Mouse (Mus musculus) heart, embryonic 16.5 days (tissue): ENCODE measurements around the gene Ntsr2. TPM values are rescaled to one million over a fixed set of nuclear protein-coding genes. Genes with fewer than 3 reads are reported as not detected.
"Not testable (repeated sequence)": the region's sequence is repeated elsewhere in the genome, so short reads cannot be mapped to it uniquely, and the experiment has no call there.

Experiments
- ATAC-seq: fragments of 200-750 bp; cut with Nextera tagmentation; replicated peaks from 2 replicates; pipeline ENCODE4 v1.8.0; 2017; ENCODE audit warnings: moderate number of reproducible peaks; ENCODE audit not compliant: insufficient read depth, low FRiP score; ENCODE audit errors: extremely low read depth
- H3K27ac ChIP-seq: fragments of 300-500 bp; sonication (generic); 2 replicates; pipeline ENCODE4 v1.5.1; 2014; ENCODE audit warnings: mild to moderate bottlenecking, low read length, control low read depth, moderate library complexity
- H3K27me3 ChIP-seq: fragments of 300-500 bp; sonication (generic); 2 replicates; pipeline ENCODE4 v1.6.1; 2014; ENCODE audit warnings: low read length, mixed read lengths; ENCODE audit not compliant: control insufficient read depth, insufficient read depth
- H3K36me3 ChIP-seq: fragments of 300-500 bp; sonication (generic); 2 replicates; pipeline ENCODE4 v1.6.1; 2014; ENCODE audit not compliant: control insufficient read depth, insufficient read depth
- H3K4me1 ChIP-seq: fragments of 300-500 bp; sonication (generic); 2 replicates; pipeline ENCODE4 v1.6.1; 2014; ENCODE audit warnings: low read length, mixed read lengths; ENCODE audit not compliant: control insufficient read depth, insufficient read depth
- H3K4me2 ChIP-seq: fragments of 300-500 bp; sonication (generic); 2 replicates; pipeline ENCODE4 v1.6.1; 2014; ENCODE audit warnings: low read depth, mild to moderate bottlenecking, control low read depth, low read length
- H3K4me3 ChIP-seq: fragments of 300-500 bp; sonication (generic); 2 replicates; pipeline ENCODE4 v1.5.1; 2014; ENCODE audit warnings: mild to moderate bottlenecking, control low read depth, low read length
- H3K9ac ChIP-seq: fragments of 300-500 bp; sonication (generic); 2 replicates; pipeline ENCODE4 v1.6.1; 2014; ENCODE audit warnings: low read length, control low read depth
- H3K9me3 ChIP-seq: fragments of 300-500 bp; sonication (generic); replicated peaks from 2 replicates; pipeline ENCODE4 v1.6.1; 2016; ENCODE audit warnings: low read length; ENCODE audit not compliant: control insufficient read depth
- WGBS: fragments of 180-500 bp; shearing (Covaris S2); extraction: QIAGEN DNeasy Blood & Tissue Kit; methylation state at CpG from one replicate; pipeline ENCODE4 v1.1.7; 2014; 5-methylcytosine and 5-hydroxymethylcytosine counted together
- polyA plus RNA-seq: library from polyadenylated mRNA; unstranded; fragments of >200 nt; fragmentation: Nextera tagmentation; extraction: Ambion mirVana; gene quantifications from 2 replicates; pipeline ENCODE4 v1.2.1, GENCODE M21; 2015

Gene Ntsr2
- polyA plus RNA-seq, 1 experiment from 2014 or later, result 0.12 TPM

DNA sequence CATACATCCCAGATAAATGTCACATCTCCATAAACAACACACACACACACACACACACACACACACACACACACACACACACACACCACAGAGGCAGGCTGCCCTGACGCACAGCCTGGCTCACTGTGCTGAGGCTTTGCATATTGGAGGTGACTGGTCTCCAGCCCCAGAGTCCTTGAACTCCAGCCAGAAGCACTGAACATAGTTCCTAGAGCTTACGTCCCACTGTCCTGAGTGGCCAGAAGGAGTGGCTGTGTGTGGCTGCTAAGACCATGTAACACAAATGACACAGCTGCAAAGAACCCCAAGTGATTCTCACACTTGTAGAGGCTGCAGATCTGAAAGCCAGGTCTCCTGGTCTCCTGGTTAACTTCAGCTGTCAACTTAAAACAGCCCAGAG is 8.8 kb downstream of the Ntsr2 start:
- H3K4me3 ChIP-seq, result no peak overlapping the region
- H3K27me3 ChIP-seq, result no peaks in the 10 kb centered on the region; the same call in 1 of the 2 replicates
- H3K9me3 ChIP-seq, result no peaks in the 10 kb centered on the region
- no peaks in the 10 kb centered on the region for H3K36me3 ChIP-seq
- 52% methylated on average over 2 of the region's 2 CpGs for WGBS
- H3K4me2 ChIP-seq, result no peak overlapping the region
- no peak overlapping the region for H3K27ac ChIP-seq
- ATAC-seq, result no peak
- no peaks in the 10 kb centered on the region for H3K4me1 ChIP-seq
- no peak overlapping the region for H3K9ac ChIP-seq

DNA sequence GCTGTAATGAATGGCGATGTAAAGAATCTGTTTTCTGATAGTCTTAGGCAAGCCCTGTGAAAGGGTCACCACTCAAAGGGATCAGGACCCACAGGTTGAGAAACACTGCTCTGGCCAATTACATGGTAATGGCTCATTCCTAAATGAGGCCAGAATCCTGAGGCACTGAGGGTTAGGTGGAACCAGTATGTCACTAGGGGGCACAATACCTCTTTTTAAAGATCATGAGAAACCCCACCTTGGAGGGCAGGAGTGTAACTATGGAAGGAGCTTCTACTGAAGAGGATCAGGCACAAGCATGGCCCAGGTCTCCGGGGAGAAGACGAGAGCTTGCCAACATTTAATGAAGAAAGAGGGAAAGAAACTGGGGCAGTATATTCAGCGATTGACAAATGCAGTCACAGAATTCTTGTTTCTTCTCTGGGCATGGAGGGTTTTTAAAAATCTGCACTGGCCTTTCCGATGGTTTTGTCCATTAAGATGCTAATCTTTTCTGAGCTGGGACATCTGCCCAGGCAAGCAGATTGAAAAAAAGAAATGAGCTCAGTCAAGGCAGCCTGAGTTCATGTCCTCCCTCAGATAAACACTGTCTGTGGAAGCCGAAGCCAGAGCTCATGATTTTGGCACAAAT is 9.9 kb downstream of the Ntsr2 start:
- Histone ChIP-seq H3K9ac (no peak overlapping the region), H3K9me3 (no peaks in the 10 kb centered on the region), H3K4me3 (no peak overlapping the region), H3K36me3 (no peaks in the 10 kb centered on the region), H3K4me2 (no peak overlapping the region), H3K4me1 (no peaks in the 10 kb centered on the region), H3K27ac (no peak overlapping the region), H3K27me3 (no peaks in the 10 kb centered on the region; the same call in 1 of the 2 replicates)
- WGBS, result 65% methylated on average over 6 of the region's 6 CpGs
- ATAC-seq, result no peak

DNA sequence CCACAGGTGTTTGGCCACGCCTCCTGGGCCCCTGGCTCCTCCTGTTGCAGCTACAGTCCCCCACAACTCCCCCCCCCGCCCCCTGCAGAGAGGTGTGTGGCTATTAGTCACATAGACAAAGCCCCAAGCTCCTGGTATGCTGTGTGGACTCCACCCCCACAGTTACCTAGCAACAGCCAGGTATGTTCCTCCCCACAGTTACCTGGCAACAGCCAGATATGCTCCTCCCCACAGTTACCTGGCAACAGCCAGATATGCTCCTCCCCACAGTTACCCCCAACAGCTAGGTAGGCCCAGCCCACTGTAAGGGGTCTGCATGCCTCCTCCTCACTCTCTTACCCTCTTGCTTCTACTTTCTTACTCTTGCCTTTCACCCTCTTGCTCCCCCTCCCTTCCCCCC is 11.8 kb downstream of the Ntsr2 start:
- H3K27ac ChIP-seq, result no peak overlapping the region
- H3K4me2 ChIP-seq, result no peak overlapping the region
- no peaks in the 10 kb centered on the region for H3K4me1 ChIP-seq
- no peaks in the 10 kb centered on the region for H3K27me3 ChIP-seq
- no peak overlapping the region for H3K9ac ChIP-seq
- H3K36me3 ChIP-seq, result no peaks in the 10 kb centered on the region
- WGBS, result 43% methylated on average over 1 of the region's 2 CpGs
- no peak overlapping the region for H3K4me3 ChIP-seq
- no peak for ATAC-seq
- no peaks in the 10 kb centered on the region for H3K9me3 ChIP-seq

DNA sequence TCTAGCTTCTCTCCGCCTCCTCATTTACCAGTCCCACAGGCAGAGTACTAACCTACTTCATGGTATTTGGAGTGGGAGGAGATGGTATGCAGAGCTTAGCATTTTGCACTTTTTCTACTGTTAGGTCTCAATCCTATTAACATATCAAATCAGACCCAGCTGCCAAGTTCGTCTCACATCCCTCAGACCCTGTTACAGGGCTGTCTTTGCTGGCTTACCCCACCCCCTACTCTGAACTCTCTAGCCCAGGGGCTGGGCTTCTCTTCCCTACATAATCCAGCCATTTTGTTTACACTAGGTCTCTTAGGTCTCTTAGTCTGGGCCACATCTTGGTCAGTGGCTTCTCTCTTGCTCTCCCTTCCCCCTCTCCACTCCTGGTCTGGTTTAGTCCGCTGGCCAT is 16.0 kb downstream of the Ntsr2 start:
- Histone ChIP-seq H3K4me1 (no peaks in the 10 kb centered on the region), H3K4me2 (no peak overlapping the region), H3K4me3 (no peak overlapping the region), H3K36me3 (no peaks in the 10 kb centered on the region), H3K27me3 (no peaks in the 10 kb centered on the region), H3K9ac (no peak overlapping the region), H3K27ac (no peak overlapping the region), H3K9me3 (no peaks in the 10 kb centered on the region)
- no peak for ATAC-seq
- 70% methylated on average over 3 of the region's 3 CpGs for WGBS

DNA sequence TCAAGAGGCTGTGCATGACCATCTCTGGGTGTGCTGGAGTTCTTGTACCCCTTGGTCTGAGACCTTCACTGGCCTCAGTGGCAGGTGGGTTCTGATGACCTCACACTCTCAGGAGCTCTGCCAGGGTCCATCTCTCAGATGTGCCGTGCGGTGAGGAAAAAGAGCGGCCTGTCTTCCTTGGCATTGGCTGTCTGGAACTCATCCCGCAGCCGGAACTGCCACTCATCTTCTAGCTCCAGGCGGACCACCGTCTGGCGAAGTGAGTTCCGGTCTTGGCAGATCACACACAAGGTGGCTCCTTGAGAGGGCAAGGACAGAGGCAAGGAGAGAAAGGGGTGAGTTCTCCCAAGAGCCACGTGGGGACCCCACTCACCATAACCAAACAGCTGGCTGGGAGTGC is 19.1 kb downstream of the Ntsr2 start:
- no peak overlapping the region for H3K4me2 ChIP-seq
- WGBS, result 90% methylated on average over 10 of the region's 10 CpGs

DNA sequence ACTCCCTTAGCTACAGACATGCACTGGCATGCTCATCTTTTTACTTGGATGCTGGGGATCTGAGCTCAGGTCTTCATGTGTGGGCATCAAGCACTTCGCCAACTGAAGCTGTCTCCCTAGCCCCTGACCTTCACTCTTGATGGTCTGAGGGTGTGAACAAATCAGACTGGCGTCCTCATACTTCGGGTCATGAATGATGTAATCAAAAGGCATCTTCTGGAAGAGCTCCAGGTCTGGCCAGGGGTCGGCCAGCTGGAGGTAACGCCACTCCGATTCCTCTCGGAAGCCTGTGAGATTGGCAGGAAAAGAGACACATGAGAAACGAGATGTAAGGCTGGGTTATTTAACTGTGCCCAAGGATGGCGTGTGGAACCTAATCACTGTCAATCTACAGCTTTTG is 37.4 kb downstream of the Ntsr2 start:
- WGBS, result 82% methylated on average over 9 of the region's 9 CpGs
- no peak overlapping the region for H3K27ac ChIP-seq
- no peak overlapping the region for H3K9ac ChIP-seq
- no peaks in the 10 kb centered on the region for H3K9me3 ChIP-seq
- no peaks in the 10 kb centered on the region for H3K4me1 ChIP-seq
- H3K4me3 ChIP-seq, result no peak overlapping the region
- no peaks in the 10 kb centered on the region for H3K36me3 ChIP-seq
- no peaks in the 10 kb centered on the region for H3K27me3 ChIP-seq
- no peak overlapping the region for H3K4me2 ChIP-seq
- ATAC-seq, result no peak

More for the DNA sequence above, 19.1 kb downstream of the Ntsr2 start:
- H3K9ac ChIP-seq, result no peak overlapping the region
- H3K4me3 ChIP-seq, result no peak overlapping the region
- no peaks in the 10 kb centered on the region for H3K27me3 ChIP-seq
- H3K9me3 ChIP-seq, result no peaks in the 10 kb centered on the region
- no peaks in the 10 kb centered on the region for H3K36me3 ChIP-seq
- no peak for ATAC-seq
- no peak overlapping the region for H3K27ac ChIP-seq
- H3K4me1 ChIP-seq, result no peaks in the 10 kb centered on the region

DNA sequence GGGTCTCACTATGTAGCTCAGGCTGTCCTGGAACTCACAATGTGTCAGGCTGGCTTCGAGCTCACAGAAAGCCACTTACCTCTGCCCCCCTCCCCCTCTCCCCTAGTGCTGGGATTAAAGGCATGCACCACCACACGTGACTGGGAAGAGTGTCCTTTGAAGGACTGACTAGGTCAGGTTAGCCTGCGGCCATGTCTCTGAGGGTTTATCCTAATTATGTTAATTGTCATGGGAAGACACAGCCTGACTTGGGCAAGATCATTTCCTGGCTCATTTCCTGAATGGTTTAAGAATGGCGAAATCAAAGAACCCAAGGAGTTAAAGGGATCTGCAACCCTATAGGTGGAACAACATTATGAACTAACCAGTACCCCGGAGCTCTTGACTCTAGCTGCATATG is 41.6 kb downstream of the Ntsr2 start:
- Histone ChIP-seq H3K36me3 (no peaks in the 10 kb centered on the region), H3K27me3 (no peaks in the 10 kb centered on the region), H3K4me3 (no peak overlapping the region), H3K4me2 (no peak overlapping the region), H3K4me1 (no peaks in the 10 kb centered on the region), H3K9ac (no peak overlapping the region), H3K27ac (no peak overlapping the region), H3K9me3 (no peaks in the 10 kb centered on the region)
- no peak for ATAC-seq
- WGBS, result 75% methylated on average over 5 of the region's 5 CpGs

DNA sequence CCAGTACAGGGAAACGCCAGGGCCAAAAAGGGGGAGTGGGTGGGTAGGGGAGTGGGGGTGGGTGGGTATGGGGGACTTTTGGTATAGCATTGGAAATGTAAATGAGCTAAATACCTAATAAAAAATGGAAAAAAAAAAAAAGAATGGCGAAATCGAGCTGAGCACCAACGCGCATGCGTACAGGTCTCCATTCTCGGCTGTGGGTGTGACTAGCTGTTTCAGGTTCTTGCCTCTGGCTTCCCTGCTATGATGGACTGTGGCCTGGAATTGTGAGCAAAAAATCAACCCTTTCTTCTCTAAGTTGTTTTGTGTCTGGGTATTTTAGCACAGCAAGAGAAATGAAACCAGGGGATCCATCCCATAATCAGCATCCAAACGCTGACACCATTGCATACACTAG is 42.1 kb downstream of the Ntsr2 start:
- 96% methylated on average over 7 of the region's 8 CpGs for WGBS
- not testable (repeated sequence) for ATAC-seq

DNA sequence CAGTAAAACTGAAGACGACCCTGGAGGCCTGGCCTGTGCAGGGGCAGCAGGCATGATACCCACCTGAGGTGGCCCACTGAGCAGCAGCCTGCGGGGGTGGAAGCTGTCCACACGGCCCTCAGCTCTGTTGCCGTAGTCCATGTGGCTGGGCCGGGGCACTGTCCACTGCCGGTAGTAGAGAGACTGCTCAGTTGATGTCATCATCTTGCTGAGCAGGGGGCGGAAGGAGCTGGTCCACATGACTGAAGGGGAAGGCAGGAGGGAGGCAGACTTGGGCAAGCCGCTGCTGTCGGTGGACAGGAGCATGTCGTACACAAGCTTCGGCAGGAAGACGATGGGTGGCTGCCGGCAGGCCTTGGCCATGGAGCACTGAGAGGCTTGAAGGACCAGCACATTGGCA is 43.0 kb downstream of the Ntsr2 start:
- Histone ChIP-seq H3K27me3 (no peaks in the 10 kb centered on the region), H3K9ac (no peak overlapping the region), H3K36me3 (no peaks in the 10 kb centered on the region), H3K4me3 (no peak overlapping the region), H3K27ac (no peak overlapping the region), H3K9me3 (no peaks in the 10 kb centered on the region), H3K4me2 (no peak overlapping the region), H3K4me1 (no peaks in the 10 kb centered on the region)
- ATAC-seq, result no peak
- WGBS, result 83% methylated on average over 13 of the region's 13 CpGs

More for the DNA sequence above, 42.1 kb downstream of the Ntsr2 start:
- not testable (repeated sequence) for H3K27me3 ChIP-seq, H3K36me3 ChIP-seq, H3K9me3 ChIP-seq, H3K4me2 ChIP-seq, H3K9ac ChIP-seq, H3K4me3 ChIP-seq, H3K27ac ChIP-seq, H3K4me1 ChIP-seq
